8 mouse cellular contexts compared by ENCODE assay signal in the genomic region with DNA sequence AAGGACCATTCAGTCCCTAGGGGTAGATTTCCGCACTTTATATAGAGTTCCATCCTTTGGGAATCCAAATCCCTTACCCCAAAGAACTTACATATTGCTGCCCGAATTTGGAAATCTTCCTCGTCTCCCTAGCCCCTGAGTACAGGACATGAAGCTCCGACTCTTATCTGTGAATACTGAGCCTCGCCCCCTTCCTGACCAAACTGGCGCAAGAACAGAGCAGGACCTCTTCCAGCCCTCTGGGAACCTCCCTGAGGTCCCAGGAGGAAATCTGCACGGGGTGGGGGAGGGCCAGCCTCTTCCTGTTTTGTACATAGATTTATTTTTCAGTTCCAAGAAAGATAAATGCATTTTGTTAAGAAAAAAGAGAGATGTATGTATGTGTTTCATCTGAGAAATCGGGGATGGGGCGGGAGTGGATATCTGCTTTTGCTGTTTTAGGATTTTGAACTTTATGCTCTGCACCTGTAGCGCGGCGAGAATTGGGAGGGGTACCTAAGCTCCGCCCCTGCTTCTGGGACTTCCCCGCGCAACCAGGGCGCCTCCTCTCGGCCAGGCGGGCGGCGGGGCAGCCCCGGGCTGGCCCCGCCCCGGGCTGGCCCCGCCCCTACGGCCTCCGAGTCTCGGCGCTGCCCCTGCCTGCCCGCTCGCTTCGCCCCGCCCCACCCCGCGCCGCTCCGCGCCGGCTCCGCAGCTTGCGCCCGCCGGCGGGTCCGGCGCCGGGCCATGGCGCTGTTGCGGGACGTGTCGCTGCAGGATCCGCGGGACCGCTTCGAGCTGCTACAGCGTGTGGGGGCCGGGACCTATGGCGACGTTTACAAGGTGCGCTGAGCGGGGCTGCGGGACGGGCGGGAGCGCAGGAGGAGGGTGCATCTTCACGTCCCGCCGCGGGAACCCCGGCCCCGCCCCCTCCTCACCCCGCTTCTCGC. TPM values are rescaled to one million over a fixed set of nuclear protein-coding genes. Genes with fewer than 3 reads are reported as not detected.
DNase-seq lines count a peak whose midpoint lies in the region; ATAC-seq and TF ChIP-seq lines count a peak whose summit lies in the region.

Gene Map4k2 (plus strand): TSS at position 612 of the 929 bp plus-strand sequence.

- H3K27ac ChIP-seq in cerebellum, adult 2 months (ENCODE audit: insufficient read depth, low read length): 0 out of 2 replicates have a peak within 1 kb of the TSS, but pooled peaks have one; percentile 46
- no peak within 1 kb of the TSS; the same call in 1 of the 2 replicates for H3K27ac ChIP-seq in forebrain, postnatal 0 days (ENCODE audit: low read depth, low read length)
- peak within 1 kb of the TSS; percentile 74 for H3K27ac ChIP-seq in lung, embryonic 16.5 days (ENCODE audit: low read length)
- peak within 1 kb of the TSS; percentile 50; the same call in 1 of the 2 replicates for H3K27ac ChIP-seq in olfactory bulb, adult 2 months (ENCODE audit: insufficient read depth, low read depth, low read length)

- no peaks in the 10 kb centered on the region for H3K9me3 ChIP-seq in G1E (replicated peaks)
- no peaks in the 10 kb centered on the region for H3K9me3 ChIP-seq in forebrain, postnatal 0 days (ENCODE audit: low read length)
- no peaks in the 10 kb centered on the region for H3K9me3 ChIP-seq in lung, embryonic 16.5 days (ENCODE audit: control insufficient read depth, low read length)

- peak within 1 kb of the TSS; percentile 93 for H3K4me2 ChIP-seq in forebrain, postnatal 0 days (ENCODE audit: low read depth)
- peak within 1 kb of the TSS; percentile 96 for H3K4me2 ChIP-seq in lung, embryonic 16.5 days (ENCODE audit: low read depth, low read length)

- H3K27me3 ChIP-seq in G1E (ENCODE audit: insufficient read depth, low read length): no peaks in the 10 kb centered on the region
- H3K27me3 ChIP-seq in cerebellum, adult 2 months (ENCODE audit: control insufficient read depth, insufficient read depth, low read length): no peaks in the 10 kb centered on the region
- no peaks in the 10 kb centered on the region for H3K27me3 ChIP-seq in forebrain, postnatal 0 days (ENCODE audit: insufficient read depth, low read length)
- no peaks in the 10 kb centered on the region for H3K27me3 ChIP-seq in lung, embryonic 16.5 days (ENCODE audit: control insufficient read depth, insufficient read depth, low read depth, low read length)

- peaks cover 63% of the 10 kb centered on the region for H3K4me1 ChIP-seq in G1E (ENCODE audit: insufficient read depth, low read depth, low read length)
- peaks cover 33% of the 10 kb centered on the region for H3K4me1 ChIP-seq in cerebellum, adult 2 months (ENCODE audit: control insufficient read depth, insufficient read depth, low read length)
- H3K4me1 ChIP-seq in forebrain, postnatal 0 days (ENCODE audit: insufficient read depth): peaks cover 10% of the 10 kb centered on the region; the same call in 1 of the 2 replicates
- peaks cover 20% of the 10 kb centered on the region for H3K4me1 ChIP-seq in lung, embryonic 16.5 days (replicated peaks; ENCODE audit: control insufficient read depth, insufficient read depth, low read length)
- peaks cover 36% of the 10 kb centered on the region for H3K4me1 ChIP-seq in olfactory bulb, adult 2 months (ENCODE audit: control insufficient read depth, insufficient read depth, low read length)

- no peak for TF ChIP-seq CTCF in G1E (IDR thresholded peaks at IDR 0.05; ENCODE audit: low read depth, low read length)
- peak; percentile 24; the same call in 1 of the 2 replicates for TF ChIP-seq CTCF in cerebellum, adult 2 months (IDR thresholded peaks at IDR 0.05; ENCODE audit: borderline replicate concordance, insufficient read depth, low read depth, low read length)
- no peak; the same call in 1 of the 2 replicates for TF ChIP-seq CTCF in forebrain, postnatal 0 days (IDR thresholded peaks at IDR 0.05; ENCODE audit: low read depth)
- no peak for TF ChIP-seq CTCF in olfactory bulb, adult 2 months (IDR thresholded peaks at IDR 0.05; ENCODE audit: insufficient read depth, low read depth, low read length)

- peak; percentile 66 for ATAC-seq in G1E (ENCODE audit: extremely low read depth, insufficient number of reproducible peaks, low FRiP score, poor library complexity, severe bottlenecking)
- ATAC-seq in forebrain, postnatal 0 days: peak; percentile 65
- ATAC-seq in hematopoietic stem cell, adult 5-6 weeks (replicated peaks in 1 of 2; ENCODE audit: insufficient read depth in 1 of 2, low FRiP score in 2 of 2, low TSS enrichment in 1 of 2, low read depth in 1 of 2, poor library complexity in 2 of 2, severe bottlenecking in 2 of 2): peak; percentile 67 to 70
- ATAC-seq in lung, embryonic 16.5 days (ENCODE audit: low read depth): peak; percentile 90

- peaks cover 87% of the 10 kb centered on the region for H3K36me3 ChIP-seq in G1E (replicated peaks)
- H3K36me3 ChIP-seq in forebrain, postnatal 0 days (ENCODE audit: insufficient read depth): peaks cover 63% of the 10 kb centered on the region
- H3K36me3 ChIP-seq in lung, embryonic 16.5 days (ENCODE audit: control insufficient read depth, insufficient read depth, low read length): peaks cover 28% of the 10 kb centered on the region

- WGBS in cerebellum, adult 2 months: 7% methylated on average over 71 of the region's 72 CpGs
- WGBS in forebrain, postnatal 0 days: 7% methylated on average over 71 of the region's 72 CpGs
- 8% methylated on average over 35 of the region's 72 CpGs for WGBS in lung, embryonic 16.5 days
- WGBS in olfactory bulb, adult 2 months: 7% methylated on average over 71 of the region's 72 CpGs

- peak within 1 kb of the TSS; percentile 80 for H3K4me3 ChIP-seq in G1E (ENCODE audit: low read depth, low read length)
- peak within 1 kb of the TSS; percentile 65 for H3K4me3 ChIP-seq in cerebellum, adult 2 months (replicated peaks; ENCODE audit: insufficient read depth, low read depth, low read length)
- peak within 1 kb of the TSS; percentile 50 for H3K4me3 ChIP-seq in forebrain, postnatal 0 days (ENCODE audit: low read depth, low read length)
- H3K4me3 ChIP-seq in lung, embryonic 16.5 days (ENCODE audit: low read length): peak within 1 kb of the TSS; percentile 68
- H3K4me3 ChIP-seq in olfactory bulb, adult 2 months (ENCODE audit: insufficient read depth, low read depth, low read length): peak within 1 kb of the TSS; percentile 98

- peak within 1 kb of the TSS; percentile 53 for H3K9ac ChIP-seq in forebrain, postnatal 0 days
- H3K9ac ChIP-seq in lung, embryonic 16.5 days (ENCODE audit: low read length): peak within 1 kb of the TSS; percentile 77

- peak; percentile 91 for DNase-seq in G1E (ENCODE audit: low spot score)
- peak; percentile 85 to 86 for DNase-seq in cerebellum, adult 2 months
- DNase-seq in forebrain, postnatal 0 days: peak; percentile 53
- DNase-seq in layer of hippocampus, adult 9-11 months: peak; percentile 82
- peak; percentile 77 to 83 for DNase-seq in thymus, adult 18-20 months

- TF ChIP-seq POLR2A in cerebellum, adult 2 months (IDR thresholded peaks at IDR 0.05; ENCODE audit: borderline replicate concordance, insufficient read depth, low read length): peak; percentile 46; the same call in 1 of the 2 replicates
- peak; percentile 55 for TF ChIP-seq POLR2A in olfactory bulb, adult 2 months (IDR thresholded peaks at IDR 0.05; ENCODE audit: insufficient read depth, low read depth, low read length)

RNA-seq across cellular contexts. Expression of gene Map4k2, which starts in this region (rescaled TPM):
- total RNA-seq in G1E (2014; fragmentation: Nextera tagmentation) (13.3 and 13.4 TPM in 2 replicates), G1E (2017) (13.2 and 19.4 TPM in 2 replicates)
- polyA plus RNA-seq in G1E (2012): 19.3 and 26.6 TPM in 2 replicates
- 317 and 326 TPM in 2 replicates for polyA plus RNA-seq in cerebellum, adult 2 months (2012; rRNA removed)
- total RNA-seq in forebrain, postnatal 0 days (2014; rRNA removed): 43.0 and 55.8 TPM in 2 replicates
- polyA plus RNA-seq in forebrain, postnatal 0 days (2015; fragmentation: Nextera tagmentation; extraction: Ambion mirVana): 6.7 and 9.7 TPM in 2 replicates
- 71.5 and 88.1 TPM in 2 replicates for total RNA-seq in hematopoietic stem cell, adult 5-6 weeks (2017)
- 24.8 and 27.6 TPM in 2 replicates for polyA plus RNA-seq in lung, embryonic 16.5 days (2015; fragmentation: Nextera tagmentation; extraction: Ambion mirVana)
- 158 TPM in 1 of 2 replicates, not detected in the other for polyA plus RNA-seq in olfactory bulb, adult 2 months (2012; ENCODE audit: insufficient read depth, insufficient read length, low replicate concordance, missing spikeins)
